Mouse (Mus musculus) heart, postnatal 10 days (tissue): ENCODE results near the gene Ppp6r3. TPM values are rescaled to one million over a fixed set of nuclear protein-coding genes. Genes with fewer than 3 reads are reported as not detected.
"Not testable (repeated sequence)": the region's sequence is repeated elsewhere in the genome, so short reads cannot be mapped to it uniquely, and the experiment has no call there.

Source experiments
- DNase-seq, 2 experiments: peaks; one replicate each; pipeline ENCODE4 v3.0.0; 2021
- intact Hi-C: fragments of 180-260 bp; cut with DNase I; formaldehyde crosslinking; loops from one replicate; pipeline ENCODE4 v1.15.1; 2025
- total RNA-seq, 2 experiments: library from RNA; stranded (reverse); gene quantifications; 2 replicates each; pipeline ENCODE4 v1.2.3; 2021

Ppp6r3 gene
- total RNA-seq = 100 to 1,000 TPM in 1 of 2 experiments, 10 to 100 TPM in 1; 98.3 to 102 TPM

DNA sequence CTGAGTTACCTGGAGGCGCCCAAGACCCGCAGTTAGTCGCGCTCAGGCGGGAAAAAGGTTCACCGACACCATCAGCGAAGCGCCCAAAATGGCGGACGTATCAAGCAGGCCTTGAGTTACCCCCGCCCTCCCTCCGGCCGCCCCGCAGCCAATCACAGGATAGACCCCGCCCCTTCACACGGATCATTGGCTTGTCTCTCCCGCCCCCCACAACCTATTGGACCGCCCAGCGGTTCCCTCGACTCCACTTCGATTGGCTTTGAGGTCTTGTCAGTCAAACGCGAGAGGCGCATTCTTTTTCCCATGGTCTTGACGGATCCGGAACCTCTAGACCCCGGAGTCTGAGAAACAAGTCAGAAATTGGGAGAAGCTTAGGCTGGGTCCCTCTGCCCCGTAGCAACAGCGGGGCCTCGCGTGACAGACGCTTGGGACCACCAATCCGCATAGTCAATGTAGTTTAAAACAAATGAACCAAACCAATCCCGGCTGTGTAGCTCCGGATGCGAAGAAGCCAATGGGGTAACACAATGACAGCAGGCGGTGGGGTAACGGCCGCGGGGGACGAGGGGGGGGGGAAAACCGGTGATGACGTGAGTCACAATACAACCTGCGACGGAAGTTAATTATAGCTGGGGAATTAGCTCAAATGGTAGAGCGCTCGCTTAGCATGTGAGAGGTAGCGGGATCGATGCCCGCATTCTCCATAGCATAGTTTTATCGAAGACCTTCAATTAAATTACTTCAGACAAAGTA is at the start of gene Ppp6r3:
Ppp6r3 (minus strand) TSS at position 118 of the 753 bp plus-strand sequence.
- intact Hi-C loops = loop anchor here (5.0 kb wide), 1 partner anchor 131 kb away; the partner anchor contains the start of gene 1810055G02Rik
- peak; percentile 99 for DNase-seq

DNA sequence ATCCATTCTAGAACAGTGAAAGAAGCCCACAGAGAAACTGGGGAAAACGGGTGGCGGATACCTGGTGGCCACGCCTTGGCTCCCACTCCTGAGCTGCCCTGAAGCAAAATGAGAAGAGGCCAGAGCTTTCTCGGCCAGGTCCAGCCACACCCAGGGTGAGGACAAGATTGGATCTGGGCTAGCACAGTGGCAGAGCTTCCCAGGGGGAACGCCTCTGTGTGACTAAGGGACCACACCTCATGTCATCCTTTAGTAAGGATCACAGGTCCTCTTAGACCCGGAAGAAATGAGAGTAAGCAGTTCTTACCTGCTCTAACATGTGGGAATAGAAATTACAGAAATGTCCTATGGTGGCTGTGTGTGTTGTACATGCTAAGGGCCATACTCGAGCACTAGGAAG is 49.6 kb upstream of the Ppp6r3 start:
- intact Hi-C loops = loop anchor here (2.0 kb wide), 1 partner anchor 74 kb away; no protein-coding TSS in a partner anchor
- no peak for DNase-seq

DNA sequence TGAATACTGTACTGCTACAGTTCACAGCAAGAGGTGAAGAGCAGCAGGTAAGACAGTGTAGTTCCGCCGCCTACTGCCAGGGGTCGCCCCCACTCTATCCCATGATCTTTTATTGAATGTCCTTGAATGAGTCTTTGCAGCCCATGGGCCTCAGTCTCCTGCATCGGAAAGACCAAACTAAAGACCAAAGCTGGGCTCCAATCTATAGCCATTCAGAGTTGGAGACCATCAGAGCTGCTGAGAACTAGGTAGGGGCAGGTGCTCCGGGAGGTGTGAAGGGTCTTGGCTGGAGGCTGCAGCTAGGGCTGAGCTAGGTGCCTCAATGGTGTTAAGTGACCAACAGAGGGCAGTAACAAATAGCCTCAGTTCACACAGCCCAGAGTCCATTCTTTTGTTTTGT is 48.3 kb upstream of the Ppp6r3 start:
- intact Hi-C loops = loop anchor here (1.0 to 2.0 kb wide), 2 partner anchors 75 to 95 kb away; no protein-coding TSS in a partner anchor
- peak; percentile 62 to 76 for DNase-seq

DNA sequence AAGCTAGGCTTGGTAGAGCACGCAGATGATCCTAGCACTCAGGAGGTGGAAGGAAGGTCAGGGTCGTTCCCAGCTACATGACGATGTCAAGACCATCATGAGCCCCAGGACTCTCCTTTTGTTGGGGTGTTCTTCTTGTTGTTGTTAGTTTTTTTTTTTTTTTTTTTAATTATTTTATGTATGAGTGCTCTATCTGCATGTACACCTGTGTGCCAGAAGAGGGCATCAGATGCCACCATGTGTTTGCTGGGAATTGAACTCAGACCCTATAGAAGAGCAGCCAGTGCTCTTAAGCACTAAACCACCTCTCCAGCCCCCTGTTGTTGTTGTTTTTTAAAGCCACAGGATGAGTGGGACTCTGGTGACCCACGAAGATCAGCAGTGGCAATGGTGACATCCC is 47.7 kb upstream of the Ppp6r3 start:
- intact Hi-C loops = loop anchor here (1.0 kb wide), 1 partner anchor 96 kb away; no protein-coding TSS in a partner anchor
- DNase-seq = no peak

DNA sequence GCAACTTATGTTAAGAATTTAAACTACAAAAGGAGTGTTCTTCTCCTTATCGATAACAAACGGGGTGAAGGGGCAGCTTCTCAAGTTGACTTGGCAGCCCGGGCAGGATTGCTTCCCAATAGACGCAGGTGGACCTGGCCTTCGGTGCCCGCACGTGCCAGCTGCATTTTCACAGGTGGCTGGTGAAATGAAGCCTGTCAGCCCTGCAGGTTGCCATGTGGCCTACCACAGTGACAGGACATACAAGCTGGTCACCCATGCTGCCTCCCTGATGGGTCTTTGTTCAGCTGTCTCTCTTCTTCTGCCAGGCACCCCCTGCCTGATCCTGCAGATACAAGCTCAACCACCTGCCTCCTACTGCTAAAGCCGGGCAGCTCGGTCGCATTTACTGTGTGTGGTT is 45.3 kb upstream of the Ppp6r3 start:
- DNase-seq = no peak
- intact Hi-C loops = no loop called here

DNA sequence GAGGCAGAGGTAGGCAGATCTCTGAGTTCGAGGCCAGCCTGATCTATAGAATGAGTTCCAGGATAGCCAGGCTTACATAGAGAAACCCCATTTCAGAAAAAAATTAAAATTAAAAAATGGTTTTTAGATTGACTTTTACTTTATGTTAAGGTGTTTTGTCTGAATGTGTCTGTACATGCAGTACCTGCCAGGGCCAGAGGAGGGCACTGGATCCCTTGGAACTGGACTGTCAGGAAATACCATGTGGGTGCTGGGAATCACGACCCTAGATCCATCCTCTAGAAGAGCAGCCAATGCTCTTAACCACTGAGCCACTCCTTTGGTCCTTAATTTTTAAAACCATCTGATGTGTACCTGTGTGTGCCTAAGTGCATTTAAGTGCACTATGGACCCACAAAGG is 43.8 kb upstream of the Ppp6r3 start:
- no peak for DNase-seq
- intact Hi-C loops = no loop called here

DNA sequence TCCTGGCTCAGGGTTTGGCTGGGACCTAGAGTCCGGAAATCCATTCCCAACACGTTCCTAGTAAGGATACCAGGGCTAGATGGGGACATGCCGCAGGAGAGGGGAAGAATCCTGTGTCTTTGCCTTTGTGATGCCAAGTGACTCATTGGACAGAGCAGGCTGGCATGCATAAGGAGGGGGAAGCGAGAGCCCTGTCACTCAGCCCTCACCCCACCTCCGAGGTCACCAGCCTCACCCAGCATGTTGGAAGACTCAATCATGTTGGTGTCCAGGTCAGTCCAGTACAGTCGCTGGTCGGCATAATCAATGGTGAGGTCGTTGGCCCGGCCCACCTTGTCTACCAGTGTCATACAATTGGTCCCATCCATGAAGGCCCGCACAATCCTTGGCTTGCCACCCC is 38.4 kb upstream of the Ppp6r3 start:
- DNase-seq = no peak
- intact Hi-C loops = no loop called here

DNA sequence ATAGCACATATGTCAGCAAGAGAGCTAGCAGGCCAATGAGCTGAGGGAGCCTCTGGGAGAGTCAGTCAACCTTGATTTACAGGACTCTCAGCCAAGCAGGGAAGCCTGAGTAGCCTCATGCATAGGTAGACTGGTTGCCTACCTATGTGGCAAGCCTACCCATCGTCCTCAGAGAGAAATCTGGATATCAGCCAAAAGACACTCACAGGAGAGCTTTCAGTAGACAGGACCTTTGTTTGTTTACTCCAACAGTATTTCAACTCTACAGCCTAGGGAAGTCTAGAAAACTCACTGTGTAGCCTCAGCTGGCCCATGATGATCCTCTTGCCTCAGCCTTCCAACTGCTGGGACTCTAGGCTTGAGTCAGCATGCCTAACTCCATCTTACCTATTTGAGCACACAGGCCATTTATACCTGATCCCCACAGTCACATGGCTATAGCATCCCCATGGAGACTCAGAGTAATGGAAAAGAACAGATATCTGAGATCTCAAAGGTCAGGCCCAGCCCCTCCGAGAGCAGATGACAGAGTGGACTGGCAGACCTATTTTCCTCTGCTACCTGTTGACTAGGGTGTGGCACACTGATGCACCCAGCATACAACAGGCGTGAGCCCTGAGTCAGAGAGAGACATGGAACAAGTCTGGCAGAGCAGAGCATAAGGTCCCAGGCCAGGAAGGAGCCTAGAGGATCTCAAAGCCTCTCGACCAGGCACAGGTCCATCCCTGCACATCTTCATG is 37.2 kb upstream of the Ppp6r3 start:
- no peak for DNase-seq
- intact Hi-C loops = no loop called here

DNA sequence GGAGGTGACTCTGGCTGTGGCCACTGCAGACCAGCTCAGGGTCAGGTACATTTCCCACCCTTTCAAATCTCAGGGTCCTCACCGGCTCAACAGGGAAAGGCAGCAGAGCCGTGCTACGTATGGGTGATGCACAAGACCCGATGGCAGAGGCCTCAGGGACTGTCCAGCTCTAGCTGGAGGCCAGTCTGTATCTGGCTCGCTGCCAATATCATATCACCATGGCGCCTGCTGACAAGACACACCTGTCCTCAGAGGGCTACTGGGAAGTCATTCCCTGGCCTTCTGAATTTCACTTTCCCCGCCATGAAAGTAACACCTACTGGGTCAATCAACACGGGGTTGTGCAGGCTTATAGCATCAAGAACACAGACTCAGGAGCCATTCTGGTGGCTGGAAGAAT is 36.2 kb upstream of the Ppp6r3 start:
- intact Hi-C loops = no loop called here
- no peak for DNase-seq

DNA sequence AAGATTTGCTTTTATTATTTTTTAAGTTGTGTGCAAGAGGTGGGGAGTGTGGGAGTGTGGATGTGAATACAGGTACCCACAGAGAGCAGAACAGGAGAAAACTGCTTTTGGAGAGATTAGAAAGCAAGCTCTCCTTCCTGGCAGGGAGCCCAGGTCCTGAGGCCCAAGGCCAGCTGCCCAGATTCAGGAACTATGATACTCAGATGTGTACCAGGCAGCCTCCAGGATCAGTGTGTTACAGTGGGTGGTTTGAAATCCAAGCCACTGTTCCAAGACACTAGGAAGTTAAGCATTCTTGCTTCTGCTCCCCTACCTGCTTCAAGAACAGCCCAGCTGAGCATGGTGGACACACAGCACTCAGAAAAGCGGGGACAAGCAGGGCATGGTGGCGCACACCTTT is 35.3 kb upstream of the Ppp6r3 start:
- DNase-seq = peak in 1 of 2 experiments; percentile 23
- intact Hi-C loops = no loop called here

DNA sequence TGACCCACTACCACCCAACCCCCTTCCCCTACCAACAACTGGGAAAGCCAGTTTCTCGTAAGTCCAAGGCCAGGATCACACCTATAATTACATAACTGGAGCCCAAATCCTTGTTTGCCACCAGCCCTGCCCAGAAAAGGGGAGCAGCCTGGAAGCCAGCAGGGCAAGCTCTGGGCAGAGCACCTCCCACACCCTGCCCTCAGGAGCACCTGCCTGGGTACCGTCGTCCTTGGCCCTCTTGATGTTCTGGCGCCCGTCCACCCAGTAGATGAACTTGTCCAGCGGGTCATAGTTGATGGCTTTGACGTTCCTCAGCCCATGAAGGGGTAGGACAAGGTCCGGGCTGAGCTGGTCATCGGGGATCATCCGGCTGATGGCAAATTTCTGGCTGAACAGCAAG is 34.3 kb upstream of the Ppp6r3 start:
- intact Hi-C loops = no loop called here

DNA sequence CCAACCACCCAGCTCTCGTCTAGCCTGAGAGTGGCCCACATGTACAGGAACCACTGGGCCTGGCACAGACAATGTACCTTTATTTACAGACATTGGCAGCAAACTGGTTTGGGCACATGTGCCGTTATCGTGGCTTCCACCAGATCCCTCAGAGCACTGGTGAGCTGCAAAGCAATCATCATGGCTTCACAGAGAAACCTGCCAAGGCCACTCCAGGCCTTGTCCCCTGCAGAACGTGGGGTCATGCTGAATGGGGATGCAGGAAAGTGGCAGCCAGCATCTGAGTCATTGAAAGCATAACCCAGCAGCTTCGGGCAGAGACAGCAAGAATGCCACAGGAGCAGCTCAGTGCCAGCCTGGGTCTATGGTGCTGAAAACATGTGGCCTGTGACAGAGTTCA is 18.8 kb upstream of the Ppp6r3 start:
- DNase-seq = no peak
- intact Hi-C loops = no loop called here

More for the DNA sequence above, 34.3 kb upstream of the Ppp6r3 start:
- no peak for DNase-seq

DNA sequence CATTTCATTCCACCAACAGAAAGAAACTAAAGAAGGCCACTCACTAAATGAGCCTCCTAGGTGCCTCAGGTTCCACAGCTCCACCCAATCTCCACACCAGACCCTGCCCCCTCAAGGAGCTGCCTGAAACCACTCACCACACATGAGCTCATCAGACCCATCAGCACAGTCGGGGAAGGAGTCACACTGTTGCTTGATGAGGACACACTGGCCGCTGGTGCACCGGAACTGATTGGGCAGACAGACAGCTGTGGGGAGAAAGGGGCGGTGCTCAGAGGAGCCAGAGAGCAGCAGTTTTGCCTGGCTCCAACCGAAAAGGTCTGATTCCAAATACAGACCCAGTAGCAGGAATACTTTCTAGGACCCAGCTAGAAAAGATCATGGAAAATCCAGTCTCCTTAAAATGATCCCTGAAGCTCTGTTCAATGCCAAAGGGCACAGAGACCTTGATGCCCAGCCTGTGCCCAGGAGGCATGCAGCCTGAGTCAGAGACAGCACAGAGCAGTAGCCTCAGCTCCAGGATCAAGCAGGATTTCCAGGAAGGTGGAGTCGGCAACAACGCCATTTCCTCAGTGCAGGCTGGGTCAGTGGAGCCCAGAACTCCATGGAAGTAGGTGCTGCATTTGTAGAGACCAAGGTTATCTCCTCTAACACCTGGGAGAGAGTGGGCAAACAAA is 18.0 kb upstream of the Ppp6r3 start:
- intact Hi-C loops = no loop called here

DNA sequence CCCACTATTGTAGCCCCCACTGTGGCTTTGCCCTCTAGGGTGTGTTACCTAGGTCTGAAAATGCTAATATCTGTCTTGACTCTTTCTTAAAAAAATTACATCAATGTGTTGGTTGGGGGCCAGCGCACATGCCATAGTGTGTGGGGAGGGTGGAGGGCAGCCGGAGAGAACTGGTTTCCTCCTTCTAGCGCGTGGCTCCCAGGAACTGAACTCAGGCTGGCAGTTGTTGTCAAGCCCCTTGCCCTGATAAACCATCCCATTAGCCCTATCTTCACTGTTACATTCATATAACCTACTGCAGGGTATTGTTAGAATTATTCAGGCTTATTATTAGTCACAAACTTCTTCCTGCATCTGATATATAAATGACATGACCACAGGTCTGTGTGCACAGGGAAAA is 14.4 kb upstream of the Ppp6r3 start:
- DNase-seq = no peak
- intact Hi-C loops = loop anchor here (10.0 kb wide), 1 partner anchor 195 kb away; no protein-coding TSS in a partner anchor

More for the DNA sequence above, 18.0 kb upstream of the Ppp6r3 start:
- DNase-seq = no peak

DNA sequence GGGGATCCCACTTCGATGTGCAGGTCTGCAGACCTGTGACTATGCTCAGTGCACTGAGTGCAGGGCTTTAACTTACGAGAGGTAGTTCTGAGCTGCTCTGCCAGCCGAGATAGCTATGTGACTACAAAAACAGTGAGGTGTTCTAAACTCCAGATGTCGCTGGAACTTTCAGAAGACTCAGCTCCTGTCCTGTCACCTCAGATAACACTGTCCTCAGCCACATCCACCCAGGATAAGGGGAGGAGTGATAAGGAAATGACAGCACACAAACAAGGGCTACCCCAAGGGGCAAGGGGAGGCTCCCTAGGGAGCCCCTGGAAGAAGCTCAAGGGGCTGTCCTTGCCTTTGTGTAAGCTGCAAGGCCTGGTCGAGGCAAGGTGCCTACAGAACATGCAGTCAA is 14.0 kb upstream of the Ppp6r3 start:
- no peak for DNase-seq
- intact Hi-C loops = loop anchor here (10.0 kb wide), 1 partner anchor 195 kb away; no protein-coding TSS in a partner anchor

DNA sequence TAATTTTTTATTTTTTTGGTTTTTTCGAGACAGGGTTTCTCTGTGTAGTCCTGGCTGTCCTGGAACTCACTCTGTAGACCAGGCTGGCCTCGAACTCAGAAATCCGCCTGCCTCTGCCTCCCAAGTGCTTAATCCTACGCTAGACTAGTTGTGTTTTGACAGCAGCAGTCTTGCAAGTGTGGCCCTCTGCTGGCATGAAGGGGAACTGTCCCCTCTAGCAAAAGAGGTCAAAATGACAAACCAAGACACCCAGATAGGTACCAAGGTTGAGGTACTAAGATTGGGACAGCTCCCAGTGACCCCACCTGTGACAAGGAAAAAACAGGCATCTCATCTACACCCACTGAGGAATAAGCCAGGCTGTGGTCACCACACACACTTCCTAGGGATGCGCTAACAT is 12.2 kb upstream of the Ppp6r3 start:
- intact Hi-C loops = loop anchor here (10.0 kb wide), 1 partner anchor 193 kb away; no protein-coding TSS in a partner anchor
- DNase-seq = not testable (repeated sequence)

DNA sequence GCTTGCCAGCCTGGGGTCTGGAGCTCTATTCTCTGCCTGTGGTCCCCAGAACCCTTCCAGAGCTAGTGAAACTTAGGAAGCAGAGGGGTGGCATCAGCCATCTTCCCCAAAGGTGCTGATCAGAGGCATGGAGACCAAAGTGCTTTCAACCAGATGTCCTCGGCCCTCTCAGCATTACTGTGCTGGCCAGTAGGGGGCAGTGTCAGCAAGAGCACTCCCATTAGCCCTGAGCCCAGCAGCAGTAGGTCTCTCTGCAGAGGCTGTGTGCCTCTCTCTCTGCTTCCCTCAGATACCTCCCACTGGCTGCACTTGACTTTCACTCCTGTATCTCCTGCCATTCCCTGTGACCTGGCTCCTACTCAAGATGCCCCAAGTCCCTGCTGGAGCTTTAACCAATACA is 11.0 kb upstream of the Ppp6r3 start:
- peak; percentile 45 to 66 for DNase-seq
- intact Hi-C loops = loop anchor here (10.0 kb wide), 1 partner anchor 192 kb away; no protein-coding TSS in a partner anchor

DNA sequence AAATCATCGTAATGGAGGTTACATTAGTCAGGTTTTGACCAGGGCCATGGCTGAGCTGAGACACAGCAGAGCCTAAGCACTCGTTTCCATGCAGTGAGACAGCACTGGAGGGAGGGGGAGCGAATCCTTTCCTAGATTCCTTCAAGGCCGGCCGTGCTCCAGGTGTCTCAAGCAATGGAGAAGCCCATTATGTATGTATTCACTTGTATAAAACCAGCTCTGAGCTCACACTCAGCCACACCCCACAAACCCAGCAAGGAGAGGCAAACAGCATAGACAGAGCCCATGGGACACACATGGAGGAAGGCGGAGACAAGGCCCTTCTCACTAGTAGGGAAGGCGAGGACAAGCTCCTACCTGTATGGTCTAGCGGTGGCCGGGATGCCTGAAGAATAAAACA is 10.5 kb upstream of the Ppp6r3 start:
- intact Hi-C loops = loop anchor here (10.0 kb wide), 1 partner anchor 191 kb away; no protein-coding TSS in a partner anchor

DNA sequence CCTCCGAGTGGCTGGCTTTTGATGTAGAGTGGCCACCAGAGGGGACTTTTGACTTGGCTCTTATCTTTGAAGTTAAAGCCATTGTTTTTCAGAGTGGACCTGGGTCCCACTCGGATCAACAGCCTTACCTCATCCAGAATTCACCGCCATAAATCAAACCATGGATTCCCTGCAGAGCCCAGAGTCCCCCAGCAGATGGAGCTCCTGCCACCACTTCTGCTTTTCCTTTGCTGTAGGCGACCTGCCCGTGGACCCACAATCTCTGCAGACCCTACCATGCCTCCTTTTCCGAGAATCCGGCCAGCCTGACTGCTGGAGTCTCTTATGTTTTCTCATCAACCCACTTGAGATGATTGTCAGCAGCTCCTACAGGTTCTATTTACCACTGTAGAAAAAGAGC is 5.8 kb upstream of the Ppp6r3 start:
- peak; percentile 55 to 74 for DNase-seq

More for the DNA sequence above, 10.5 kb upstream of the Ppp6r3 start:
- DNase-seq = no peak

DNA sequence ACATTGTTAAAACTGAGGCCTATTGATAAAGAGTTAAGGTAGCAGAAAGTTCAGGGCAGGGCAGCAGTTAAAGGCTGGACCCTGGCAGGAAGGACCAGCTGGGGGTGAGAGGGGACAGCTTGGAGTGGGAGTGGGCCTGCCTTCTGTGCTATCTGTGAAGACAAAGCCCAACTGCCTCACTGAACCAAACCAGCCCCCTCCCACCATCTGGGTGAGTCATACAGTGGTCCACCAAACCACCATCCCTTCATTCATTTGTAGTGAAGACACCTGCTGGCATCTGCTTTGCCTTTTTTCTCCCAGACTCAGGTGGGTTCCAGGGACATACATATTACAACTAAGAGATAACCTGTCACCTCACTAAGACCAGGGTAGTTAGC is 2.4 kb upstream of the Ppp6r3 start:
- no peak for DNase-seq
- intact Hi-C loops = loop anchor here (5.0 kb wide), 1 partner anchor 129 kb away; the partner anchor contains the start of gene 1810055G02Rik

More for the DNA sequence above, 5.8 kb upstream of the Ppp6r3 start:
- intact Hi-C loops = loop anchor here (10.0 kb wide), 1 partner anchor 187 kb away; no protein-coding TSS in a partner anchor
